Mouse (Mus musculus) C2C12 (cell line): ENCODE data around the gene Nck2.

Experiments used
- CEBPB ChIP-seq: IDR thresholded peaks from one replicate; pipeline ENCODE4 v1.6.1; 2011; ENCODE audit warnings: low read depth, mild to moderate bottlenecking, control low read depth, moderate library complexity
- CTCF ChIP-seq: IDR thresholded peaks from one replicate; pipeline ENCODE4 v1.5.1; 2011; ENCODE audit not compliant: control insufficient read depth, insufficient read depth, insufficient read length
- FOSL1 ChIP-seq: IDR thresholded peaks from one replicate; pipeline ENCODE4 v1.8.0; 2011; ENCODE audit warnings: mild to moderate bottlenecking, low read length; ENCODE audit not compliant: poor library complexity, insufficient read depth, severe bottlenecking
- MAX ChIP-seq: IDR thresholded peaks from one replicate; pipeline ENCODE4 v1.6.1; 2011; ENCODE audit warnings: mild to moderate bottlenecking, control low read depth
- MYOD1 ChIP-seq: IDR thresholded peaks from one replicate; pipeline ENCODE4 v1.6.1; 2011; ENCODE audit warnings: low read depth; ENCODE audit not compliant: control insufficient read depth, insufficient read length
- MYOG ChIP-seq: IDR thresholded peaks from one replicate; pipeline ENCODE4 v1.6.1; 2011; ENCODE audit not compliant: control insufficient read depth, insufficient read length; ENCODE audit errors: extremely low read depth
- USF1 ChIP-seq: IDR thresholded peaks from one replicate; pipeline ENCODE4 v1.6.1; 2011; ENCODE audit warnings: low read depth, mild to moderate bottlenecking, control low read depth, moderate library complexity

- no peak for TF ChIP-seq CTCF
- no peak for TF ChIP-seq MAX
- TF ChIP-seq MYOD1 = no peak
- TF ChIP-seq USF1 = no peak
- no peak for TF ChIP-seq CEBPB
- TF ChIP-seq MYOG = no peak
- no peak for TF ChIP-seq FOSL1
Observed at GRCm38 (mm10) chr1:43445170-43446088, 1.1 kb downstream of the Nck2 start.
